Mouse (Mus musculus): ENCODE results near the gene Fam222a.

GRCm38 (mm10) chr5:114570791-114571450, 3.1 kb downstream of the Fam222a start:
- TF ChIP-seq GATA1 (IDR thresholded peaks at IDR 0.05; ENCODE audit: borderline replicate concordance, low read length), result no peak
- TF ChIP-seq FLI1 (IDR thresholded peaks at IDR 0.05; ENCODE audit: low read length), result no peak

Measured in megakaryocyte, embryonic 14.5 days (primary cell).